Mouse (Mus musculus) cortical plate, adult 2 months (tissue): ENCODE data around the gene Slc12a5.

ENCODE experiments used
- CTCF ChIP-seq: fragments of 200-500 bp; IDR thresholded peaks from 2 replicates; pipeline ENCODE4 v1.5.1; 2011; ENCODE audit warnings: mild to moderate bottlenecking, control low read depth, low read length; ENCODE audit not compliant: insufficient read depth; ENCODE audit errors: extremely low read depth
- POLR2A ChIP-seq: fragments of 200-500 bp; IDR thresholded peaks from 2 replicates; pipeline ENCODE4 v1.6.1; 2011; ENCODE audit warnings: mild to moderate bottlenecking, low read length, control low read depth; ENCODE audit not compliant: insufficient read depth; ENCODE audit errors: extremely low read depth

GRCm38 (mm10) chr2:164916820-164917219 lies 43.8 kb upstream of the Slc12a5 start:
- TF ChIP-seq CTCF (no peak), POLR2A (no peak)
